25 mouse cellular contexts compared by ENCODE assay signal in genomic region chr4:55648376-55648775, GRCm38 (mm10).
DNase-seq lines count a peak whose midpoint lies in the region; ATAC-seq lines count a peak whose summit lies in the region.
"Had no signal": no experiment of that assay in that cellular context is flagged by ENCODE, and none has a peak within 500 bp of the region (broad histone marks: within the 10 kb centered on the region; RNA-seq: fewer than 3 reads in every experiment).

No protein-coding gene starts in this region.

- no peak overlapping the region for H3K9ac ChIP-seq in limb, embryonic 15.5 days
- H3K9ac ChIP-seq: intestine, embryonic 15.5 days; liver, embryonic 14.5 days had no signal

- H3K4me3 ChIP-seq in limb, embryonic 15.5 days: no peak overlapping the region
- H3K4me3 ChIP-seq: hindbrain, embryonic 10.5 days; intestine, embryonic 15.5 days; midbrain, embryonic 10.5 days had no signal

- no peak for ATAC-seq in limb, embryonic 15.5 days (ENCODE audit: insufficient number of reproducible peaks, low FRiP score, low TSS enrichment, low read depth)
- ATAC-seq: hindbrain, embryonic 16.5 days; intestine, embryonic 15.5 days had no signal

- H3K36me3 ChIP-seq in limb, embryonic 15.5 days: no peaks in the 10 kb centered on the region
- H3K36me3 ChIP-seq: G1E; hindbrain, embryonic 10.5 days; intestine, embryonic 15.5 days; midbrain, embryonic 10.5 days had no signal

- H3K27me3 ChIP-seq in limb, embryonic 15.5 days: no peaks in the 10 kb centered on the region

- H3K4me1 ChIP-seq in limb, embryonic 15.5 days: peaks cover 64% of the 10 kb centered on the region

- H3K4me2 ChIP-seq in limb, embryonic 15.5 days: no peak overlapping the region
- H3K4me2 ChIP-seq: intestine, embryonic 15.5 days had no signal

- WGBS in limb, embryonic 15.5 days: 46% methylated on average over 7 of the region's 7 CpGs

- no peaks in the 10 kb centered on the region for H3K9me3 ChIP-seq in limb, embryonic 15.5 days
- H3K9me3 ChIP-seq: hindbrain, embryonic 10.5 days; intestine, embryonic 15.5 days; midbrain, embryonic 10.5 days had no signal

- DNase-seq in cerebellum, adult 9-11 months: peak; percentile 7
- no peak for DNase-seq in cerebellum, adult 18-20 months
- peak; percentile 9 for DNase-seq in left cerebral cortex, postnatal 4 days
- no peak for DNase-seq in left cerebral cortex, postnatal 25 days (ENCODE audit: low spot score in 2 of 2)
- peak; percentile 64 for DNase-seq in brain, adult 2 months (ENCODE audit: low read depth, low spot score)
- no peak for DNase-seq in layer of hippocampus, adult 9-10 months (ENCODE audit: low spot score)
- DNase-seq: adrenal gland, postnatal 14 days; cerebellum, adult 8-10 months; gastrocnemius, postnatal 14 days; heart, postnatal 14 days; kidney, adult 2 months; kidney, postnatal 4 days; liver; lung, adult 2 months; lung, postnatal 10 days; retina, postnatal 1 day; right cerebral cortex, postnatal 14 days; thymus, postnatal 4 days had no signal

- peak overlapping the region; percentile 64 for H3K27ac ChIP-seq in limb, embryonic 15.5 days
- H3K27ac ChIP-seq: hindbrain, embryonic 10.5 days; intestine, embryonic 15.5 days; liver, embryonic 14.5 days; midbrain, embryonic 10.5 days had no signal

- intact Hi-C loops in left cerebral cortex, postnatal 4 days (cut with DNase I): no loop called here
- intact Hi-C loops in left cerebral cortex, postnatal 25 days (cut with DNase I): no loop called here

Comparison
In these comparisons a context has a peak if more than half of its experiments do, and no peak if none do; other contexts are left out.
1. DNase-seq: peak in cerebellum, adult 9-11 months (single experiment), left cerebral cortex, postnatal 4 days (single experiment) and brain, adult 2 months (single experiment); none in cerebellum, adult 18-20 months (0 of 2), left cerebral cortex, postnatal 25 days (0 of 2) and layer of hippocampus, adult 9-10 months (single experiment).